Mouse (Mus musculus) brain, embryonic 14.5 days (tissue): ENCODE results near the gene Trib2. TPM values are rescaled to one million over a fixed set of nuclear protein-coding genes. Genes with fewer than 3 reads are reported as not detected.

Source experiments
- DNase-seq: peaks from one replicate; pipeline ENCODE4 v3.0.0-alpha.2; 2011; ENCODE audit warnings: low read depth
- CTCF ChIP-seq: fragments of 200-500 bp; IDR thresholded peaks from 2 replicates; pipeline ENCODE4 v1.5.1; 2012; ENCODE audit warnings: inconsistent platforms, mild to moderate bottlenecking, moderate library complexity, borderline replicate concordance; ENCODE audit not compliant: insufficient read depth, insufficient read length; ENCODE audit errors: extremely low read depth
- POLR2A ChIP-seq: fragments of 200-500 bp; IDR thresholded peaks from 2 replicates; pipeline ENCODE4 v1.6.1; 2012; ENCODE audit warnings: mild to moderate bottlenecking, inconsistent platforms, borderline replicate concordance; ENCODE audit not compliant: poor library complexity, insufficient read depth, insufficient read length, severe bottlenecking; ENCODE audit errors: extremely low read depth
- polyA plus RNA-seq: library from polyadenylated mRNA; depleted of rRNA; stranded (reverse); fragments of >200 nt; gene quantifications from 2 replicates; pipeline ENCODE4 v1.2.3, GENCODE M21; 2012

Gene Trib2
- polyA plus RNA-seq, 1 experiment, result 113 TPM

GRCm38 (mm10) chr12:15811682-15812081, 5.0 kb downstream of the Trib2 start:
- TF ChIP-seq CTCF (no peak), POLR2A (no peak)
- peak; percentile 81 for DNase-seq

DNA sequence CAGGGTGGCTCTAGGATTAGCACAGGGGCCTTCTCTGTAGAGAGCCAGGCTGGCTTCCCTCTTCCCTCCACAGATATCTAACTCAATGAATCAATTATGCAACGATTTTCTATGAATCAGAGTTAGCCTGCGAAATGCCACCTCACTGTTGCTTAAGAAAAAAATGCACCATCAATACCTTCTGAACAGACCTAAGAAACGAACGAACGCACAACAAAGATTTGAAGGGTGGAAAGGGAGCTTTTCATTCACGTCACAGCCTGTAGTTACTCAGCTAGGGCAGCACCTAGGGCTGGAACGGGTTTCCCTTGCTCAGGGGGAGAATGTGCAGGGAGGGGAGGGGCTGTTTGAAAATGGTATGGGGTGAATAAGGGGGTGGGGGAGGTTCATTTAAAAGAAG, 5.8 kb downstream of the Trib2 start:
- no peak for TF ChIP-seq POLR2A
- no peak for TF ChIP-seq CTCF
- peak; percentile 41 for DNase-seq

GRCm38 (mm10) chr12:15809657-15810056, 7.1 kb downstream of the Trib2 start:
- no peak for TF ChIP-seq CTCF
- TF ChIP-seq POLR2A, result no peak
- DNase-seq, result peak; percentile 61

DNA sequence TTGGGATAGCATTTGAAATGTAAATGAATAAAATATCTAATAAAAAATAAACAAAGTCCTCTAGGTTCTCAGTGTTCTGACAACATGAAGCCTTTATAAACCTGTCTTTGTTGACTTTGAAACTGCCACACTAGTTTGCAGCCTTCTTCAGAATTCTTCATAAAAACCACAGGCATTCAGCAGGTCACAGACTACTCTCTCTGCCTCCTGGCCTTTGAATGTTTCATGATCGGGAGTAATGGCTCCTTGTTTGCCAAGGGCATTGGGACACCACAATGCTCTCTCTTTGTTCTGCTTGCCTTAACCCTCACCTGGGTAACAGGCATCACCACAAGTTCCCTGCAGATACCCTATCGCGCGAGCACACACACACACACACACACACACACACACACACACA, 7.5 kb downstream of the Trib2 start:
- no peak for DNase-seq
- TF ChIP-seq CTCF, result no peak
- TF ChIP-seq POLR2A, result no peak

GRCm38 (mm10) chr12:15808186-15808800, 8.4 kb downstream of the Trib2 start:
- TF ChIP-seq CTCF (no peak), POLR2A (no peak)
- no peak for DNase-seq

- TF ChIP-seq POLR2A, result no peak
- no peak for TF ChIP-seq CTCF
- DNase-seq, result no peak
Observed at GRCm38 (mm10) chr12:15804931-15805331, 11.8 kb downstream of the Trib2 start.

GRCm38 (mm10) chr12:15803936-15804438, 12.7 kb downstream of the Trib2 start:
- peak; percentile 35 for DNase-seq
- TF ChIP-seq POLR2A (no peak), CTCF (no peak)

GRCm38 (mm10) chr12:15801571-15801930, 15.2 kb downstream of the Trib2 start:
- TF ChIP-seq CTCF (no peak), POLR2A (no peak)
- no peak for DNase-seq

GRCm38 (mm10) chr12:15800914-15801570, 15.7 kb downstream of the Trib2 start:
- TF ChIP-seq POLR2A (no peak), CTCF (no peak)
- DNase-seq, result peak; percentile 74

DNA sequence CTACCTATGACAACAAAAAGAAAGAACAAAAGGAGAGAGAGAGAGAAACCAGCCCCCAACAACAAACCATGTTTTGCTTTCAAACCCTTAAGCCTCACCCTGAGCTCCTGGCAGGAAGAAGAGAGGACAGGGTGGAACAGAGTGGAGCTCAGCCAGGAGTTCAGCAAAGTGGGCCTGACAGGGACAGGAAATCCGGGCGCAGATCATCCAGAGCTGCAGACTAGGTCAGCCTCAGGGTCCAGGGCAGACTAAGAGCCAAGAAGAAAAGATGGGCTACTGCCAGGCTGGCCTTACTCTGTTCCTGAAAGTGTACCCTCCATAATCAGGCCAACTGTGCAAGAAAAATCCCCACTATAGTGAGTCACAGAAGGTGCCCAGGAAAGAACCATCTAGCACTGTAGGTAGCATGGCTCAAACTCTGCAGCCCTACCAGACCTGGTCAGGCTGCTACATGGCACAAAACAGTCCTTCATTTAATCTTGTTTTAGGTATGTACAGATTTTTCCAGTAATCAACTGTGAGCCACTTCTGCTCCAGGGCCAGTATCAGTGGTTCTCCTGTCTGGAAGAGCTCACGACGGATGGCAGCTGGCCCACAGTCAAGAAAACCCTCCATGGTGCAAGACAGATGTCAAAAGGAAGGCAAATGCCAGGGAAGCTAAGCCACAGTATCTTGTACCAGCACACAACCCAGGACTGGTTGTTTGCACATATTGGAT, 16.4 kb downstream of the Trib2 start:
- TF ChIP-seq CTCF (no peak), POLR2A (no peak)
- no peak for DNase-seq

GRCm38 (mm10) chr12:15798019-15798418, 18.7 kb downstream of the Trib2 start:
- no peak for DNase-seq
- TF ChIP-seq CTCF (no peak), POLR2A (no peak)
